Mouse (Mus musculus): ENCODE results near the gene Gnai3. TPM values are rescaled to one million over a fixed set of nuclear protein-coding genes. Genes with fewer than 3 reads are reported as not detected.

Gene Gnai3
- polyA plus RNA-seq, 1 experiment from 2014 or later, result 193 TPM

- H3K27ac ChIP-seq, result no peak overlapping the region
- H3K9ac ChIP-seq, result no peak overlapping the region
- 89% methylated on average over 3 of the region's 3 CpGs for WGBS
- no peak overlapping the region for H3K4me2 ChIP-seq (replicated peaks)
- H3K4me1 ChIP-seq, result peaks cover 4% of the 10 kb centered on the region
- H3K27me3 ChIP-seq, result no peaks in the 10 kb centered on the region
- H3K4me3 ChIP-seq, result no peak overlapping the region
- no peaks in the 10 kb centered on the region for H3K9me3 ChIP-seq
- H3K36me3 ChIP-seq, result no peaks in the 10 kb centered on the region
- ATAC-seq (ENCODE audit: low FRiP score, low read depth), result no peak
Observed at GRCm38 (mm10) chr3:108152290-108152689, 6.3 kb upstream of the Gnai3 start.

GRCm38 (mm10) chr3:108147386-108148235, 1.7 kb upstream of the Gnai3 start:
- ATAC-seq (ENCODE audit: low FRiP score, low read depth), result peak; percentile 49; the same call in 1 of the 2 replicates
- H3K4me1 ChIP-seq, result peaks cover 27% of the 10 kb centered on the region
- H3K4me3 ChIP-seq, result no peak overlapping the region
- 71% methylated on average over 11 of the region's 11 CpGs for WGBS
- H3K9ac ChIP-seq, result no peak overlapping the region
- no peak overlapping the region; the same call in 1 of the 2 replicates for H3K27ac ChIP-seq
- no peaks in the 10 kb centered on the region for H3K27me3 ChIP-seq
- H3K4me2 ChIP-seq (replicated peaks), result no peak overlapping the region
- no peaks in the 10 kb centered on the region for H3K9me3 ChIP-seq
- H3K36me3 ChIP-seq, result no peaks in the 10 kb centered on the region

GRCm38 (mm10) chr3:108146671-108147070, 725 bp upstream of the Gnai3 start:
- peaks cover 27% of the 10 kb centered on the region for H3K4me1 ChIP-seq
- H3K9ac ChIP-seq, result peak overlapping the region; percentile 95
- no peak overlapping the region for H3K27ac ChIP-seq
- peak overlapping the region; percentile 85 for H3K4me2 ChIP-seq (replicated peaks)
- no peaks in the 10 kb centered on the region for H3K9me3 ChIP-seq
- no peaks in the 10 kb centered on the region for H3K36me3 ChIP-seq
- ATAC-seq (ENCODE audit: low FRiP score, low read depth), result no peak
- no peaks in the 10 kb centered on the region for H3K27me3 ChIP-seq
- 63% methylated on average over 5 of the region's 5 CpGs for WGBS
- H3K4me3 ChIP-seq, result peak overlapping the region; percentile 97

- no peak for ATAC-seq (ENCODE audit: low FRiP score, low read depth)
- no peak overlapping the region for H3K27ac ChIP-seq
- H3K9ac ChIP-seq, result no peak overlapping the region
- H3K36me3 ChIP-seq, result peaks cover 26% of the 10 kb centered on the region
- no peak overlapping the region for H3K4me2 ChIP-seq (replicated peaks)
- no peak overlapping the region for H3K4me3 ChIP-seq
- H3K9me3 ChIP-seq, result no peaks in the 10 kb centered on the region
- whole genome bisulfite sequencing, result 79% methylated on average over 4 of the region's 4 CpGs
- no peaks in the 10 kb centered on the region for H3K27me3 ChIP-seq
- H3K4me1 ChIP-seq, result peaks cover 17% of the 10 kb centered on the region
Observed at GRCm38 (mm10) chr3:108140786-108141185, 5.2 kb downstream of the Gnai3 start.

GRCm38 (mm10) chr3:108139113-108139512, 6.8 kb downstream of the Gnai3 start:
- Histone ChIP-seq H3K27me3 (no peaks in the 10 kb centered on the region), H3K9ac (no peak overlapping the region), H3K9me3 (no peaks in the 10 kb centered on the region), H3K36me3 (peaks cover 26% of the 10 kb centered on the region), H3K4me3 (no peak overlapping the region), H3K27ac (no peak overlapping the region), H3K4me2 (replicated peaks) (no peak overlapping the region), H3K4me1 (peaks cover 7% of the 10 kb centered on the region; the same call in 1 of the 2 replicates)
- no peak for ATAC-seq (ENCODE audit: low FRiP score, low read depth)
- 85% methylated on average over 1 of the region's 1 CpGs for WGBS

- no peak overlapping the region for H3K4me3 ChIP-seq
- peaks cover 11% of the 10 kb centered on the region; the same call in 1 of the 2 replicates for H3K36me3 ChIP-seq
- H3K4me1 ChIP-seq, result peaks cover 6% of the 10 kb centered on the region; the same call in 1 of the 2 replicates
- 85% methylated on average over 11 of the region's 11 CpGs for WGBS
- H3K27ac ChIP-seq, result no peak overlapping the region
- H3K27me3 ChIP-seq, result no peaks in the 10 kb centered on the region
- no peaks in the 10 kb centered on the region for H3K9me3 ChIP-seq
- no peak for ATAC-seq (ENCODE audit: low FRiP score, low read depth)
- no peak overlapping the region for H3K4me2 ChIP-seq (replicated peaks)
- no peak overlapping the region for H3K9ac ChIP-seq
Observed at GRCm38 (mm10) chr3:108134701-108135100, 11.2 kb downstream of the Gnai3 start.

GRCm38 (mm10) chr3:108132484-108132883, 13.5 kb downstream of the Gnai3 start:
- H3K4me1 ChIP-seq, result peaks cover 23% of the 10 kb centered on the region
- H3K4me3 ChIP-seq, result no peak overlapping the region
- no peaks in the 10 kb centered on the region for H3K9me3 ChIP-seq
- H3K9ac ChIP-seq, result no peak overlapping the region
- H3K27ac ChIP-seq, result no peak overlapping the region
- ATAC-seq (ENCODE audit: low FRiP score, low read depth), result no peak
- no peak overlapping the region for H3K4me2 ChIP-seq (replicated peaks)
- peaks cover 7% of the 10 kb centered on the region; the same call in 1 of the 2 replicates for H3K36me3 ChIP-seq
- no peaks in the 10 kb centered on the region for H3K27me3 ChIP-seq
- 92% methylated on average over 1 of the region's 1 CpGs for WGBS

- Histone ChIP-seq H3K27me3 (no peaks in the 10 kb centered on the region), H3K36me3 (0 out of 2 replicates have a peak, but pooled peaks cover 2% of the 10 kb centered on the region), H3K9me3 (no peaks in the 10 kb centered on the region), H3K9ac (no peak overlapping the region), H3K4me3 (no peak overlapping the region), H3K4me2 (replicated peaks) (no peak overlapping the region), H3K4me1 (peaks cover 23% of the 10 kb centered on the region), H3K27ac (no peak overlapping the region)
- 72% methylated on average over 1 of the region's 1 CpGs for WGBS
- ATAC-seq (ENCODE audit: low FRiP score, low read depth), result no peak
Observed at GRCm38 (mm10) chr3:108131821-108132220, 14.1 kb downstream of the Gnai3 start.

- no peak for ATAC-seq (ENCODE audit: low FRiP score, low read depth)
- peaks cover 23% of the 10 kb centered on the region for H3K4me1 ChIP-seq
- WGBS, result 94% methylated on average over 5 of the region's 5 CpGs
- no peak overlapping the region for H3K4me2 ChIP-seq (replicated peaks)
- H3K9me3 ChIP-seq, result no peaks in the 10 kb centered on the region
- H3K27me3 ChIP-seq, result no peaks in the 10 kb centered on the region
- no peaks in the 10 kb centered on the region for H3K36me3 ChIP-seq
- H3K4me3 ChIP-seq, result no peak overlapping the region
- no peak overlapping the region for H3K27ac ChIP-seq
- no peak overlapping the region for H3K9ac ChIP-seq
Observed at GRCm38 (mm10) chr3:108131216-108131615, 14.7 kb downstream of the Gnai3 start.

GRCm38 (mm10) chr3:108129804-108130203, 16.1 kb downstream of the Gnai3 start:
- Histone ChIP-seq H3K36me3 (no peaks in the 10 kb centered on the region), H3K4me3 (no peak overlapping the region), H3K9ac (no peak overlapping the region), H3K9me3 (no peaks in the 10 kb centered on the region), H3K4me1 (peaks cover 17% of the 10 kb centered on the region), H3K27me3 (no peaks in the 10 kb centered on the region), H3K4me2 (replicated peaks) (no peak overlapping the region), H3K27ac (no peak overlapping the region)
- WGBS, result 85% methylated on average over 4 of the region's 4 CpGs
- no peak for ATAC-seq (ENCODE audit: low FRiP score, low read depth)

- H3K4me3 ChIP-seq, result no peak overlapping the region
- H3K27me3 ChIP-seq, result no peaks in the 10 kb centered on the region
- WGBS, result 84% methylated on average over 4 of the region's 4 CpGs
- no peaks in the 10 kb centered on the region for H3K9me3 ChIP-seq
- H3K9ac ChIP-seq, result no peak overlapping the region
- H3K36me3 ChIP-seq, result no peaks in the 10 kb centered on the region
- peaks cover 17% of the 10 kb centered on the region for H3K4me1 ChIP-seq
- no peak overlapping the region for H3K4me2 ChIP-seq (replicated peaks)
- no peak overlapping the region for H3K27ac ChIP-seq
- ATAC-seq (ENCODE audit: low FRiP score, low read depth), result no peak
Observed at GRCm38 (mm10) chr3:108129367-108129766, 16.6 kb downstream of the Gnai3 start.

- Histone ChIP-seq H3K36me3 (peaks cover under 1% of the 10 kb centered on the region; the same call in 1 of the 2 replicates), H3K4me3 (no peak overlapping the region), H3K27me3 (no peaks in the 10 kb centered on the region), H3K9ac (no peak overlapping the region), H3K9me3 (no peaks in the 10 kb centered on the region), H3K4me2 (replicated peaks) (no peak overlapping the region), H3K4me1 (peaks cover 17% of the 10 kb centered on the region), H3K27ac (0 out of 2 replicates have a peak overlapping the region, but pooled peaks have one; percentile 18)
- 71% methylated on average over 5 of the region's 5 CpGs for WGBS
- no peak for ATAC-seq (ENCODE audit: low FRiP score, low read depth)
Observed at GRCm38 (mm10) chr3:108128520-108128919, 17.4 kb downstream of the Gnai3 start.
